Mouse (Mus musculus) embryonic facial prominence, embryonic 12.5 days (tissue): Measurements from ENCODE around the gene Frmd4a. TPM values are rescaled to one million over a fixed set of nuclear protein-coding genes. Genes with fewer than 3 reads are reported as not detected.

Experiments
- ATAC-seq: fragments of 200-750 bp; cut with Nextera tagmentation; 2 replicates; pipeline ENCODE4 v1.8.0; 2017; ENCODE audit not compliant: insufficient number of reproducible peaks, insufficient read depth, low FRiP score, low TSS enrichment
- H3K27ac ChIP-seq: fragments of 300-500 bp; sonication (generic); 2 replicates; pipeline ENCODE4 v1.5.1; 2016; ENCODE audit warnings: mild to moderate bottlenecking
- H3K27me3 ChIP-seq: fragments of 300-500 bp; sonication (generic); 2 replicates; pipeline ENCODE4 v1.6.1; 2016; ENCODE audit warnings: mild to moderate bottlenecking, moderate library complexity
- H3K36me3 ChIP-seq: fragments of 300-500 bp; sonication (generic); 2 replicates; pipeline ENCODE4 v1.6.1; 2016; ENCODE audit warnings: mild to moderate bottlenecking
- H3K4me1 ChIP-seq: fragments of 300-500 bp; sonication (generic); 2 replicates; pipeline ENCODE4 v1.6.1; 2016
- H3K4me2 ChIP-seq: fragments of 300-500 bp; sonication (generic); replicated peaks from 2 replicates; pipeline ENCODE4 v1.6.1; 2016; ENCODE audit warnings: mild to moderate bottlenecking, moderate library complexity
- H3K4me3 ChIP-seq: fragments of 300-500 bp; sonication (generic); 2 replicates; pipeline ENCODE4 v1.5.1; 2016; ENCODE audit warnings: mild to moderate bottlenecking
- H3K9ac ChIP-seq: fragments of 300-500 bp; sonication (generic); 2 replicates; pipeline ENCODE4 v1.6.1; 2016; ENCODE audit warnings: mild to moderate bottlenecking, moderate library complexity
- H3K9me3 ChIP-seq: fragments of 300-500 bp; sonication (generic); 2 replicates; pipeline ENCODE4 v1.6.1; 2016; ENCODE audit warnings: mild to moderate bottlenecking, moderate library complexity
- WGBS: fragments of 180-500 bp; shearing (Covaris S2); methylation state at CpG from one replicate; pipeline ENCODE4 v1.1.7; 2016; 5-methylcytosine and 5-hydroxymethylcytosine counted together
- polyA plus RNA-seq: library from polyadenylated mRNA; unstranded; fragments of >200 nt; fragmentation: Nextera tagmentation; extraction: Ambion mirVana; gene quantifications from 2 replicates; pipeline ENCODE4 v1.2.1, GENCODE M21; 2016

Frmd4a gene
- polyA plus RNA-seq, 1 experiment from 2014 or later = 58.7 TPM

DNA sequence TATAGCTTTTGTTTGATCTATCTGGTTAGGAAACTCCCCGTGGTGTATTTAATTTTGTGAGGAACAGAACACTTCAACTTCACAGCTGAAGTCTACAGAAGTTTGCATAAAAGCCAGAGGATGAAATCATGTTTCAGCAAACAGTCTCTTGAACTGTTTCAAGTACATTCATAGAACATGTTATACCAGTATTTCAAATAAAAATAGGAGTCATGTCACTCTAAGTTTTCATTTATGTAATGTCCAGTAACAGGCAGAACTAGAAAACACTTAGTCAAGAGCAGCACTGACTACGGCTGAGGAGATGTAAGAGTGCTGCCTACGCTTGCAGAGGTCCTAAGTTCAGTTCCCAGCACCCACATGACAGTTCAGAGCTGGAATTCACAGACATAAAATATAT lies 609.4 kb downstream of the Frmd4a start:
- Histone ChIP-seq H3K4me3 (no peak overlapping the region), H3K4me1 (no peaks in the 10 kb centered on the region), H3K27me3 (no peaks in the 10 kb centered on the region), H3K27ac (no peak overlapping the region), H3K4me2 (no peak overlapping the region), H3K9ac (no peak overlapping the region), H3K9me3 (no peaks in the 10 kb centered on the region), H3K36me3 (peaks cover 42% of the 10 kb centered on the region)
- 89% methylated on average over 3 of the region's 3 CpGs for WGBS
- no peak for ATAC-seq

DNA sequence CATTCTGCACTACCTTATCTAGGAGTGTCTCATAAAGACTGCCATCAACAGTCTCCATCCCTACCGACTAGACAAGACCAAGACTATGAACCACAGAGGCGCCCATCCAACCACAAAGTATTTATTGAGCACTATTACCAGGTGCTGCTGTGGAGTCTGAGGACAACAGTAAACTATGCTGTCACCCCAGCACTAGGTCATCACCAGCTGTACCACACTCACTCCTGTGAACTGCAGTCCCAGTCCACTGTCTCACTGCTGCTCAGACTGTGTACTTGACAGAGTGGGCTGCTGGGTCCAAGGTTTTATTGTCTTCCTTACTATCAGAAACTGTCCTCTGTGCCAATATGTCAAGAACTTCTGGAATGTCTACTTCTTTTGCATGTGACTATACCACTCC lies 611.4 kb downstream of the Frmd4a start:
- Histone ChIP-seq H3K4me3 (no peak overlapping the region), H3K9ac (no peak overlapping the region), H3K27me3 (no peaks in the 10 kb centered on the region), H3K36me3 (peaks cover 44% of the 10 kb centered on the region), H3K9me3 (no peaks in the 10 kb centered on the region), H3K27ac (no peak overlapping the region), H3K4me1 (no peaks in the 10 kb centered on the region), H3K4me2 (no peak overlapping the region)
- 91% methylated on average over 2 of the region's 2 CpGs for WGBS
- no peak for ATAC-seq

DNA sequence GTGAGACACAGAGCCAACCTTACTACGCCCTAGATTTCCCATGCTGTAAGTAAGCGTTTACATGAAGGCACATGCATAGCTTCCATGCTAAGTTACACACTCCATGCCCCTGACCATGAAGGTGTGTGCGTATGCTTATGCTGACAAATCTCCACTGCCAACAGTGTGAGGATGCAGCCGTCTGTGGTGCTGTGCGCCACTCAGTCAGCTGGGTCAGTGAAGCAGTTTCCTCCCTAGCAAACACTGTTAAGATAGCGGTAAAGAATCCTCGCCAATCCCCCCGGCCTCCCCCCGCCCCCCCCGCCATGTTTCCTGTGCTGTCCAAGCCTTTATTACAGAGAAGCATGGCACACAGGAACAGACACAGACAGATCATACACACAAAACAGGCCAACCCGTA lies 612.0 kb downstream of the Frmd4a start:
- peaks cover 44% of the 10 kb centered on the region for H3K36me3 ChIP-seq
- no peak overlapping the region for H3K9ac ChIP-seq

DNA sequence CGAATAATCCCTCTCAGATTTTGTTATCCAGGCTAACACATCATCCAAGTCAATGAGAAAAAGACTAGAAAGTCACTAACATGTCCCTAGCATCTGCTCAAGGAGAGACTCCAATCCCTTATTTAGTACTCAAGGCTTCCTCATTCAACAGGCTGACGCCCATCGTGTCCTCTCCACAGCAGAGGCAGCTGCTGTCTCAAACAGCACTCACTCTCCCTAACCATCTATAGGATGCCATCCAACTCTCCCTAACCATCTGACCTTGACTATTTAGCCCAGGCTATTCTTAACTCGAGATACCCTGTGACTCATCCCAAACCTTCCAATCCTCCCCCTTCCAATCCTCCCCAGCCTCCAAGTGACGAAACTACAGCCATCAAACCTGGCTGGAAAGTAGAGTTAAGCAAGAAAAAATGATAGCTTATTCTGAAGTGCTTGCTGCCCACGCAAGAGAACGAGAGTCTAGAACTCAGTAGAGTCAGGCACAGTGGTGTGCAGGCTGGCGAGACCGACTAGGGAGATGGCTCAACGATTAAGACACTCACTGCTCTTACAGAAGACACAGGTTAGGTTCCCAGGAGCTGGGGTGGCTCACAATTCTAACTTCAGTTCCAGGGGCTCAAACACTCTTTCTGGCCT lies 612.8 kb downstream of the Frmd4a start:
- H3K9ac ChIP-seq = no peak overlapping the region
- H3K4me2 ChIP-seq = no peak overlapping the region
- peaks cover 51% of the 10 kb centered on the region for H3K36me3 ChIP-seq
- no peaks in the 10 kb centered on the region for H3K4me1 ChIP-seq
- H3K9me3 ChIP-seq = no peaks in the 10 kb centered on the region
- no peak overlapping the region for H3K27ac ChIP-seq
- H3K4me3 ChIP-seq = no peak overlapping the region
- no peak for ATAC-seq
- no peaks in the 10 kb centered on the region for H3K27me3 ChIP-seq
- 94% methylated on average over 10 of the region's 10 CpGs for WGBS

More for the DNA sequence above, 612.0 kb downstream of the Frmd4a start:
- no peak overlapping the region for H3K4me3 ChIP-seq
- no peaks in the 10 kb centered on the region for H3K4me1 ChIP-seq
- no peaks in the 10 kb centered on the region for H3K9me3 ChIP-seq
- no peak overlapping the region for H3K4me2 ChIP-seq
- WGBS = 87% methylated on average over 11 of the region's 11 CpGs
- ATAC-seq = no peak
- H3K27ac ChIP-seq = no peak overlapping the region
- H3K27me3 ChIP-seq = no peaks in the 10 kb centered on the region

DNA sequence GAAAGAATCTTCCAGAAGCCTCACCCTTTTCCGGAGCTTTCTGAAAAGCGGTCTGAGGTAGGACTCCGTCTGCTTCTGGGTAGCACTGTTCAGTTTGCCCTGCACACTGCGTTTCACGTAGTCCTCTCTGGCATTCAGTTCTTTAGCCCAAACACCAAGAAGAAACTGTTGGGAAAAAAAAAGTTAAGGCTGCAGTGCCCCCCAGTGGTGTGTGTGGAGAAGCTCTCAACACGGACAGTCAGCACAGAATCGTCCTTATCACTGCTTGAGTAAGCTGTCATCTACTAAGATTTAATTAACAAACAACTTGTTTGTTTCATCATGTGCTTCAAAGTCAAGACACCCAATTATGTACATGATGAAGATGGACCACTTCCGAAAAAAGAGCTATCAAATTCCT lies 618.3 kb downstream of the Frmd4a start:
- no peaks in the 10 kb centered on the region for H3K27me3 ChIP-seq
- peaks cover 75% of the 10 kb centered on the region for H3K36me3 ChIP-seq
- no peak overlapping the region for H3K4me2 ChIP-seq
- no peaks in the 10 kb centered on the region for H3K4me1 ChIP-seq
- no peaks in the 10 kb centered on the region for H3K9me3 ChIP-seq
- ATAC-seq = no peak
- no peak overlapping the region for H3K27ac ChIP-seq
- H3K9ac ChIP-seq = no peak overlapping the region
- no peak overlapping the region for H3K4me3 ChIP-seq
- WGBS = 87% methylated on average over 8 of the region's 8 CpGs

DNA sequence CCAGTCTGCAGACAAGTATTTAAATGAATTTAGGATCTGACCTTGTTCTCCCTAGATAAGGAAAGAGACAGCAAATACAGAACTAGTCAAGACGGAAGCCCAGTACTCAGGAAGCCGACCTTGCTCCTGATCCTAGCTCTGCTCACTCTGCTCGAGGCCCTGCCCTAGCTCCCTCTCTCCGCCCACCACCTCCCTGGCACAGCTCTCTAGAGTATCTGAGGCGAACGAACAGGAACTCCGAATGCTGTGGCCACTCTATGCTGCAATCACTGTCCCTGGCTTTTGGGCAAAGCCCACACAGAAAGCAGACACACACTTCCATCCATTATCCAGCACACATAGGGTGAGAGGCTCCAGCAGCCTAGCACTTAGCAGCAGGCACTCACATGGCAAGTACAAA lies 619.1 kb downstream of the Frmd4a start:
- H3K27ac ChIP-seq = no peak overlapping the region
- peaks cover 76% of the 10 kb centered on the region for H3K36me3 ChIP-seq
- no peak for ATAC-seq
- no peaks in the 10 kb centered on the region for H3K9me3 ChIP-seq
- 88% methylated on average over 7 of the region's 7 CpGs for WGBS
- no peaks in the 10 kb centered on the region for H3K4me1 ChIP-seq
- H3K9ac ChIP-seq = no peak overlapping the region
- no peak overlapping the region for H3K4me2 ChIP-seq
- H3K27me3 ChIP-seq = no peaks in the 10 kb centered on the region
- H3K4me3 ChIP-seq = no peak overlapping the region

DNA sequence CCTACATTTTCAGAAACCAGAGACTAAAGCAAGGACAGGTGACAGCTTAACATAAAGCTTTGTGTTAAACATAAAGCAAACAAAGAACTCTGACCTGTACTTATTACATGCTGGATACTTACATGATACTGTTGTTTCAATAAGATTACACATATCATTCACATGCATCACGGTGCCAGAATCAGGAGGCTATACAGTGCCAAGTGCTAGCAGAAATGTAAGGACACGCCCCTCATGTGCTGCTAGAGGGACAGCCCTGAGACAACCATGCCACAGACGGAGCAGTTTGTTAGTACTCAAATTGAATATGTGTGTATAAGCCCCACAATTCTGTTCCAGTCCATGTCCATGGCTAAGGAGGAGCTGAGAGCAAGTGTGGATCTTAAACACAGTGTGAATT lies 620.7 kb downstream of the Frmd4a start:
- Histone ChIP-seq H3K4me3 (no peak overlapping the region), H3K36me3 (peaks cover 76% of the 10 kb centered on the region), H3K9me3 (no peaks in the 10 kb centered on the region), H3K27ac (no peak overlapping the region), H3K27me3 (no peaks in the 10 kb centered on the region), H3K4me1 (no peaks in the 10 kb centered on the region), H3K4me2 (no peak overlapping the region), H3K9ac (no peak overlapping the region)
- no peak for ATAC-seq
- 89% methylated on average over 3 of the region's 3 CpGs for WGBS

DNA sequence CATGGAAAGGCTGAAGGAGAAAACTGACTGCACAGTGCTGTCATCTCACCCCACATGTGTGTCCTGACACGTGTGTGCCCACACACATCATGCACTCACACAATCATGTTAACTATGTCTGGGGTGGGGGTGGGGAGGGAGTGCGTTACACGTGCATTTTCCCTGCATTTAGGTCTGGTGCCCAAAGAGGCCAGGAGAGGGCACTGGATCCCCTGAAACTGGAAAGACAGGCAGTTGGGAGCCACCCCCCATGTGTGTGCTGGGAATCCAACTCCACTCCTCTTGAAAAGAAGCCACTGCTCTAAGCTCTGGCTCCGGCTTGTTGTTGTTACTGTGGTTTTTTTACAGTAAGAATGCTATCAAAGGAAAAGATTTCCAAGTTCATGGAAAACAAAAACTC lies 627.5 kb downstream of the Frmd4a start:
- 74% methylated on average over 4 of the region's 4 CpGs for WGBS
- no peak for ATAC-seq
- H3K36me3 ChIP-seq = peaks cover 53% of the 10 kb centered on the region

DNA sequence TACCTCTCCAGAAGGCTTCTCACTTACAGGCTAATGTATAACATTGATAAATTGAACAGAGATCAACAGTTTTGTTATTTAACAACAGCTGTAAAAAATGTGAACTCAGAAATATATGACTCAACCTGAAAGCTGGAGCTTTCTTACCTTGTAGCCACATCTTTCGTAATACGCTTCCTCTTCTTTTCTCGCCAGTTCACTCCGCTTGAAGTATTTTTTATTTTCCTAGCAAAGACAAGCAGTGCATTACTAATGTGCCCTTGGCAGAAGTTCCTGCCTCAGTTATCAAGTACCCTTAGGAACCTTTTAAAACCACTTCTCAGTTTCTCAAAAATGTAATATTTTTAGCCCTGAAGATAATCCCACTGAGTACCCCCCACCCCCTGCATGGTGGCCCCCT lies 630.6 kb downstream of the Frmd4a start:
- H3K4me1 ChIP-seq = peaks cover 9% of the 10 kb centered on the region
- H3K9ac ChIP-seq = no peak overlapping the region
- WGBS = 92% methylated on average over 4 of the region's 4 CpGs
- H3K27me3 ChIP-seq = no peaks in the 10 kb centered on the region
- H3K4me2 ChIP-seq = no peak overlapping the region
- H3K9me3 ChIP-seq = no peaks in the 10 kb centered on the region
- no peak overlapping the region for H3K27ac ChIP-seq
- ATAC-seq = no peak
- H3K4me3 ChIP-seq = no peak overlapping the region
- H3K36me3 ChIP-seq = peaks cover 32% of the 10 kb centered on the region

More for the DNA sequence above, 627.5 kb downstream of the Frmd4a start:
- Histone ChIP-seq H3K27me3 (no peaks in the 10 kb centered on the region), H3K4me2 (no peak overlapping the region), H3K4me3 (no peak overlapping the region), H3K27ac (no peak overlapping the region), H3K9me3 (no peaks in the 10 kb centered on the region), H3K9ac (no peak overlapping the region), H3K4me1 (no peaks in the 10 kb centered on the region)

DNA sequence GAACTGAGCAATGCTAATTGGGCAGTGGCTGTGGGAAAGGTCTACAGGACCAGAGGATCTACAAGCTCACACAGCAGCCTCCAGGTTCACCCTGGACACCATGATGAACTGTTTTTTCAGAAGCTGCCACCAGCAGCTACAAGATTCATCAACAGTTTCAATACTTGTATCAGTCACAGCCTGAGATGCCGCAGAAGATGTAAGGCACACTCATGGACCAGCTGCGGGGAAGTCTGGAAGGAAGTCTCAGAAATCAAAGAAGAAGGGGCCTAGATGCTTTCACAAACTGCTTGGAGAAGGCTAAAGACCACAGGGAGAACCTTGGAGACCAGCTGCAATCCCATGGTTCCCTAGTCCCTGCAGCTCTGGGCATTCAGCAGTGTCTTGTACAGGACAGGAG lies 632.1 kb downstream of the Frmd4a start:
- no peak overlapping the region for H3K27ac ChIP-seq
- ATAC-seq = no peak
- peaks cover 22% of the 10 kb centered on the region for H3K36me3 ChIP-seq
- H3K4me2 ChIP-seq = no peak overlapping the region
- H3K9ac ChIP-seq = no peak overlapping the region
- H3K4me1 ChIP-seq = peaks cover 9% of the 10 kb centered on the region
- H3K9me3 ChIP-seq = no peaks in the 10 kb centered on the region
- H3K4me3 ChIP-seq = no peak overlapping the region
- H3K27me3 ChIP-seq = no peaks in the 10 kb centered on the region
- WGBS = 93% methylated on average over 2 of the region's 2 CpGs

DNA sequence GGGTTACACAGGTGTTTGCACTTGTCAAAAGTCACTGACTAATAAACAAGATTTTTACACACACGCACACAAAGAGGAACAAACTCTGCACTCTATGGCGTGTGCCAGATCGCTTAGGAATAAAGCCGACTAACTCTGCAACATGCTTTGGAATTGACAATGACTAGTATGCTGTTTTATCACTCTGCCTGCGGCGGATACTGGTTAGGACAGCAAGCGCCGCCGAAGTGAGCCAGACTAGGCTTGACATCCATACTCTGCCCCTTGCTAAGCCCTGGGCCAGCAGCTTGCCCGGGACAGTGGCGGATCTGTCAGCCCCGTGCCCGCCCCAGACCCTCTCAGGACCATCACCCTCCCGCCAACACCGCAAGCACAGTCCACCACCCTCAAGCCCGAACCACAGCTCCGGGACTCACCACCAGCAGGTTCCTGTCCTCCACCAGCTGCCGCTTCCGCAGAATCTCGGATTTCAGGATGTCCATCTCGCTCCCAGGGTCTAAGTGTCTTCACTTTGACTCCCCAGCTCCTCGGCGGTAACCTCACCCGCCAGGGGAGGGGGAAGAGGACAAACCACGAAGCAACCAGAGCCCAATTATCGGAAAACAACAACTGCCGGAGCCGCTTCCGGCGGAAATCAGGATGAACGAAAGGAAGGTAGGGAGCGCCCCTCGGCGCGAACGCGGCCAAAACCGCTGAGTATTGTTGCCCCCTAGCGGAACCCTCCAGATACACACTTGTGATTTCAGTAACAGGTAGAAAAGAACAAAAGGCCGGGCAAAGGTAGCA lies 634.2 kb downstream of the Frmd4a start, which contains the start of gene Prpf18:
Prpf18 (minus strand) TSS at position 614 of the 786 bp plus-strand sequence.
- no peaks in the 10 kb centered on the region for H3K27me3 ChIP-seq
- WGBS = 2% methylated on average over 40 of the region's 40 CpGs
- H3K4me1 ChIP-seq = peaks cover 9% of the 10 kb centered on the region
- H3K9me3 ChIP-seq = no peaks in the 10 kb centered on the region
- peak within 1 kb of the TSS; percentile 87 for H3K4me3 ChIP-seq
- peak within 1 kb of the TSS; percentile 82 for H3K4me2 ChIP-seq
- ATAC-seq = peak; percentile 79; the same call in 1 of the 2 replicates
- peaks cover 8% of the 10 kb centered on the region; the same call in 1 of the 2 replicates for H3K36me3 ChIP-seq
- H3K9ac ChIP-seq = peak within 1 kb of the TSS; percentile 86
- H3K27ac ChIP-seq = no peak within 1 kb of the TSS; the same call in 1 of the 2 replicates

DNA sequence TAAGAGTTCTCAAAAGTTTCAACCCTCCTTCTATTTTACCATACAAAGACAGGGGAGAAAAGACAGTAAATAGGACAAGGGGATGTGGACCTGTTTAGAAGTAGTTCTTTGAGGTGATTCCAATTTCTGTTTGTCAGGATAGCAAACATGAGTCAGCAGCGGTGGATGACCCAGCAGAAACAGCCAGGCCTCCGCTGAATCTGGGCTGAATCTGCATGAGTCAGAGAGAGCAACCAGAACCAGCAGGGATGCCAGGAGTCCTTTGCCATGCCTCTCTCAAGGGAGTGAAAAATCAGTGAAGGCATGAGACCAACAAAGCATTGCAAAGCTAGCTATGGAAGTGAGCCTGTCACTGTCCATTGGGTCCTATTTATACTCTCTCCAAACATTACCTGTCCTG lies 643.2 kb downstream of the Frmd4a start:
- ATAC-seq = no peak
- 86% methylated on average over 2 of the region's 2 CpGs for WGBS
- Histone ChIP-seq H3K27me3 (no peaks in the 10 kb centered on the region), H3K4me2 (no peak overlapping the region), H3K4me1 (no peaks in the 10 kb centered on the region), H3K27ac (no peak overlapping the region), H3K4me3 (no peak overlapping the region), H3K9me3 (no peaks in the 10 kb centered on the region), H3K36me3 (no peaks in the 10 kb centered on the region), H3K9ac (no peak overlapping the region)
